Mouse (Mus musculus) embryo, embryonic 9.5 days (tissue): ENCODE results near the gene U2af1.
"Not testable (repeated sequence)": the region's sequence is repeated elsewhere in the genome, so short reads cannot be mapped to it uniquely, and the experiment has no call there.

Experiments
- DNase-seq: peaks from one replicate; pipeline ENCODE4 v3.0.0-alpha.2; 2017; ENCODE audit errors: extremely low spot score

Gene U2af1

GRCm38 (mm10) chr17:31658468-31659185 lies at the start of gene U2af1:
U2af1 (minus strand) TSS chr17:31658892.
- peak; percentile 97 for DNase-seq

DNA sequence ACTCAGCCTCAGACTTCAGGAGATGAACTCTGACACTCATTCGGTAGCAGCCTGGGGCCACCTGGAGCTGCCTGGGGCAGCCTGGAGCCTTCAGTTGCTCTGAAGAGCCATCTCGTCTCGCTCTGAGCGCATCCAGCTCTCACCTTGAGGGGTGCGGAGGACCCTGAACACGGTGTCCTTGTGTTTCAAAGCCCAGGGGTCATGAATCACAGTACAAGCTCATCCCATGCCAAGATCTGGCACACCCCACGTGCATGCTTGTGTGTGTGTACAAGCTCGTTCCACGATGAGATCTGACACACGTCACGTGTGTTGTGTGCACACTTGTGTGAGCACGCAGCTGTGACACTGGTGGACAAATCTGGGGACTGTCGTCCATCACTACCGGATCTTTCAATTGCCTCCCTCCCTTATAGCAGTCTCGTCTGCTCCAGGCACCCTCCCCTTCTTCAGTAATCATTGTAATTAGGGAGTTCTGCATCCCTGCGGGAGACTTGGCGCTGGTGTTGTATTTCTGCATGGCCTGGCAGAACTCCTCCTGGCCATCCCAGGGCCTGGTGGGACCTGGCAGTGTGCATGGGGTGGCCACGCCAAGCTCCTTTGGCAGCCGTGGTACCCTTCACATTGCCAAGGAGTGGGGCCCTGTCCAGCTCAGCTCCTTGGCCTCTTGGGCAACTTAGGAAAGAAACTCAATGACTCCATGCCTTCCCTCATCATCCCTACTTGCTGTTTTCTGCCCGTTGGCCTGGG lies 46.8 kb upstream of the U2af1 start:
- DNase-seq: no peak

- DNase-seq: no peak
These were observed 44.7 kb upstream of the U2af1 start for GRCm38 (mm10) chr17:31703276-31703980.

- DNase-seq: no peak
These were observed 39.7 kb upstream of the U2af1 start for GRCm38 (mm10) chr17:31698347-31698746.

DNA sequence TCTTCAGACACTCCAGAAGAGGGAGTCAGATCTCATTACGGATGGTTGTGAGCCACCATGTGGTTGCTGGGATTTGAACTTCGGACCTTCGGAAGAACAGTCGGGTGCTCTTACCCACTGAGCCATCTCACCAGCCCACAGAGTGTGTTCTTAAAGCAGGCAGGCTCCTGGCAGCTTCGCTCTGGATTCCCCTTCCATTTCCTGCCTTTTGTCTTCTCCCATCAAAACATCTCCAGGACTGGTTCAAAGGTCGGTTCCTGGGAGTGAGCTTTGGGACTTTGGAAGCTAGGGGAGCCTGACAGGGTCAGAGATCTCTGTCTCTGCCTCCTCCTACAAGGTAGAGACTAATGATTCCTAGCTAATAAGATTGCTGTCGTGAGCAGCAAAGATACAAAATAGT lies 36.7 kb upstream of the U2af1 start:
- DNase-seq: not testable (repeated sequence)

DNA sequence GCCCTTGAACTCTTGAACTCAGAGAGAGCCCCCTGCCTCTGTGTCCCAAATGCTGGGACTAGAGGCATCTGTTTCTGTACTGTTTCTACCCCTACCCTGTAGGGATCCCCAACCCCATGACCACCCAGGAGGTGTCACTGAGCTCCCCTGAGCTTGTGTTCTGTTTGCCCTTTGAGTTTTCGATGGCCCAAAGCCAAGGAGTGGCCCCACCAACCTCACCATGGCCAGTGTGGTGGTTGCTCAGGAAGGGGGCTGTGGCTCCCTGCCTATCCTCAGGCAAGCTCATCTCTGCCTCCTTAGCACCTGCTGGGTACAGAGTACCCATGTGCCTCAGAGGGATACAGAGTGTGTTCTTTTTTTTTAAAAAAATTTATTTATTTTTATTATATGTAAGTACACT lies 36.3 kb upstream of the U2af1 start:
- no peak for DNase-seq

DNA sequence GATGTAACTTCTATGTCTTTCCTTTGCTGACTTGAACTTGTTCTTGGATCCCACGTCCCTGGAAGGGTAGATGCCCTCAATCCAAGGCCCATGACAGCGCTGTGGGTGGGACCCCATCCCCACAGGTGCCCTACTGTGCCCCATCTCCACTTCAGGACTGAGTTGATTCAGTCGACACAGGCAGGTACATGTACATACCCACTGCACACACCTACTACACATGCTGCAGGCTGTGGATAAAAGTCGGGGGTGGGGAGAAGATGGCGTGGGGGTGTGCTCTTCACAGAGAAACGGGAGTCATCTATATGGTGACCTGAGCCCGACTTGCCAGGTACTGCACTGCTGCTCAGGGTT lies 35.3 kb upstream of the U2af1 start:
- no peak for DNase-seq

- peak; percentile 81 for DNase-seq
These were observed 34.8 kb upstream of the U2af1 start for GRCm38 (mm10) chr17:31693330-31694022.

- DNase-seq: no peak
These were observed 34.2 kb upstream of the U2af1 start for GRCm38 (mm10) chr17:31692918-31693317.

GRCm38 (mm10) chr17:31689606-31690005 lies 30.9 kb upstream of the U2af1 start:
- no peak for DNase-seq

DNA sequence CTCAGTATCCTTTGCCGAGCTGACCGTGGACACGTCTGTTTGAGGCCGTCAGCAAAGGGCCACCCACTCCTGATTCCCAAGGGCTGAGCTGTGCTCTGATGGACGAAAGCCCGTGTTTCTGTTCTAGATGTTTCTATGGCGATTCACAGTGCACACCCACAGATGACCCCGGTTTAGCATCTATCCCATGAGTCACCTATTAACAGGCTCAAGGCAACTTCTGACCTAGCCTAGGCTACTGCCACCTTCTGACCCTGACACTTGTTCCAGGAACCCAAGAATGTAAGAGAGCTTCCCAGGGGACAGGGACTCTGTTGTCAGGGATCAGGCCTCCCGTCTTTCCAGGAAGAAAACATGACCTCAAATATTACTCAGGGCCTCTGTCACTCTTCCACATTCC lies 29.4 kb upstream of the U2af1 start:
- no peak for DNase-seq

DNA sequence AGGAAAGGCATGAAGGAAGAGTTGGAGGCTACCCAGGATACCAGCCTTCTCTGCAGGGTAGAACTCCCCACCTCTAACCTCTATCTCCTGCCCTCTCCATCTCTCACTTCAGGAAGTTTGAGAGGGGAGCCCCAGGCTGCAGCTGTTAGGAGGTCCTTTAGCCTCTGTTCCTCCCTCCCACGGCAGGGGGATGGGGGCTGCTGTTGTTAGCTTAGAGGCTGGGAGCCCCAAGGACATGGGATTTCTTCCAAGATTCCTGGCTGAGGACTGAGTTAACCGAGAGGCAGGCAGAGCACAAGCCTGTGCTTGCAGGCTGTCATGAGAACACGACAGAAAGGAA lies 27.5 kb upstream of the U2af1 start:
- peak; percentile 19 for DNase-seq

GRCm38 (mm10) chr17:31685514-31686224 lies 27.0 kb upstream of the U2af1 start:
- peak; percentile 84 for DNase-seq

DNA sequence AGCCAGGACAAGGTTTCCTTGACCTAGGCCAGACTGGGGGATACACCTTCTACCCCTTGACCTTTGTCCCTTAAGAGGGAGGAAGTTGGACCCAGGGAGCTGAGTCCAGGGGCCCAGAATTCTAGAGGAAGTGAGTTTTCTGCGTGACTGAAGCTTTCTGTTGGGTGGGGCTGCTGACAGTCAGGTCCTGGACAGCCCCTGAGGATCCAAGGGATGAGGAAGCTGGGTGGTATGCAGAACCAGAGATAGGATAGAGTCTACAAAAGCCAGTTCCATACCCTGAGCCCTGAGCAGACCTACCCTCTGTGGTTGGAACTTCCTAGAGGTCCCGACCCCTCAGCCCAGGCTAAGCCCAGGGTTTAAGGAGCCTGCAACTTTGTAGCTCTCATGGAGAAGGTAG lies 21.8 kb upstream of the U2af1 start:
- no peak for DNase-seq

- DNase-seq: no peak
These were observed 18.8 kb upstream of the U2af1 start, which contains the start of gene Cryaa for GRCm38 (mm10) chr17:31677507-31677906. Cryaa (plus strand) TSS chr17:31677807.

GRCm38 (mm10) chr17:31674426-31674825 lies 15.7 kb upstream of the U2af1 start:
- DNase-seq: no peak

DNA sequence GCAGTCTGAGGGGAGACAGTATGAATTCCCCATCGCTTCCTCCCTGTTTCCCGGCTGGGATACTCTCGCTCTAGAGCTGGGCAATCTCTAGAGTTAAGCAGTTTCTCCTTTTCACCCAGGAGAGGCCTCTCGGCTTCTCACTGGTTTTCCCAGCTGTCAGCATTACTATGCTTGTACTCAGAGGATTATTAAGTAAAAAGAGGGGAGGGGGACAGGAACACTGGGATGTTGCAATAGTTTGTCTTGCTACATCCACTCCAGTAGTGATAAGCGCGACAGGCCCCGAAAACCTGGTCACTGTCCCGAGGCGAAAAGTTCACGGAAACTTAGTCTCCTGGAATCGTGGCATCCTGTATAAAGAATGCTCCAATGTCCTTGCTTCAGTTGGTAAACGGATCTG lies 13.6 kb upstream of the U2af1 start:
- no peak for DNase-seq

GRCm38 (mm10) chr17:31671698-31672097 lies 13.0 kb upstream of the U2af1 start:
- DNase-seq: no peak

GRCm38 (mm10) chr17:31670163-31670562 lies 11.5 kb upstream of the U2af1 start:
- peak; percentile 77 for DNase-seq

- DNase-seq: no peak
These were observed 9.6 kb upstream of the U2af1 start for GRCm38 (mm10) chr17:31668306-31668705.

- peak; percentile 79 for DNase-seq
These were observed 6.1 kb upstream of the U2af1 start for GRCm38 (mm10) chr17:31664760-31665159.

GRCm38 (mm10) chr17:31662855-31663254 lies 4.2 kb upstream of the U2af1 start:
- DNase-seq: no peak
